Mouse (Mus musculus) CH12.LX (cell line): ENCODE measurements around the gene Ppm1l. TPM values are rescaled to one million over a fixed set of nuclear protein-coding genes. Genes with fewer than 3 reads are reported as not detected.

Experiments used
- DNase-seq: peaks from one replicate; pipeline ENCODE4 v3.0.0-alpha.2; 2013; ENCODE audit errors: extremely low read depth
- H3K27ac ChIP-seq: 2 replicates; pipeline ENCODE4 v1.5.1; 2012; ENCODE audit warnings: low read depth, mild to moderate bottlenecking, control low read depth, moderate library complexity; ENCODE audit not compliant: insufficient read depth
- H3K27me3 ChIP-seq: replicated peaks from 2 replicates; pipeline ENCODE3; 2012; ENCODE audit warnings: inconsistent platforms
- H3K36me3 ChIP-seq, 2 experiments: replicated peaks in 1 of 2; 2 replicates each; pipeline versions ENCODE3 to v1.6.1; 2012; ENCODE audit warnings: inconsistent platforms in 1 of 2, low read length in 1 of 2, mild to moderate bottlenecking in 1 of 2, mixed read lengths in 1 of 2, moderate library complexity in 1 of 2; ENCODE audit not compliant: control insufficient read depth in 1 of 2, insufficient read depth in 1 of 2
- H3K4me1 ChIP-seq, 2 experiments: 2 replicates each; pipeline ENCODE4 v1.6.1; 2012; ENCODE audit warnings: inconsistent platforms in 1 of 2, moderate library complexity in 1 of 2; ENCODE audit not compliant: insufficient read depth in 2 of 2, control insufficient read depth in 1 of 2
- H3K4me2 ChIP-seq: 2 replicates; pipeline ENCODE4 v1.6.1; 2012; ENCODE audit warnings: low read depth, mild to moderate bottlenecking, control low read depth; ENCODE audit not compliant: poor library complexity, insufficient read depth, severe bottlenecking
- H3K4me3 ChIP-seq, 3 experiments: fragments of 150-350 bp in 1 of 3; sonication (generic) in 1 of 3; replicated peaks in 1 of 3; 2 replicates each; pipeline versions ENCODE3 to v1.5.1; 2011 to 2012; ENCODE audit warnings: low read depth in 2 of 3, low read length in 2 of 3, mild to moderate bottlenecking in 2 of 3, moderate library complexity in 2 of 3, control low read depth in 1 of 3, improper control_type of control experiment in 1 of 3, inconsistent platforms in 1 of 3, mixed read lengths in 1 of 3; ENCODE audit not compliant: poor library complexity in 1 of 3
- H3K79me2 ChIP-seq: replicated peaks from 2 replicates; pipeline ENCODE4 v1.6.1; 2012; ENCODE audit warnings: mild to moderate bottlenecking, moderate library complexity; ENCODE audit not compliant: control insufficient read depth, poor library complexity, insufficient read depth, severe bottlenecking; ENCODE audit errors: extremely low read depth
- H3K9ac ChIP-seq: 2 replicates; pipeline ENCODE4 v1.6.1; 2012; ENCODE audit warnings: low read depth, mild to moderate bottlenecking, control low read depth, moderate library complexity; ENCODE audit not compliant: insufficient read depth
- H3K9me3 ChIP-seq: replicated peaks from 2 replicates; pipeline ENCODE3; 2012; ENCODE audit warnings: low read length, inconsistent platforms, mixed read lengths
- BHLHE40 ChIP-seq: IDR thresholded peaks from 2 replicates; pipeline ENCODE4 v1.6.1; 2011; ENCODE audit warnings: mild to moderate bottlenecking, low read depth, low read length, improper control_type of control experiment
- ELF1 ChIP-seq: IDR thresholded peaks from 2 replicates; pipeline ENCODE4 v1.6.1; 2014; ENCODE audit warnings: low read depth, mild to moderate bottlenecking, inconsistent platforms, low read length, improper control_type of control experiment
- EP300 ChIP-seq: IDR thresholded peaks from 2 replicates; pipeline ENCODE4 v1.6.1; 2011; ENCODE audit warnings: low read length, improper control_type of control experiment
- ETS1 ChIP-seq: conservative IDR thresholded peaks from 2 replicates; pipeline ENCODE4 v1.6.1; 2012; ENCODE audit warnings: low read depth, mild to moderate bottlenecking, inconsistent platforms, low read length, improper control_type of control experiment, moderate library complexity
- GABPA ChIP-seq: IDR thresholded peaks from 2 replicates; pipeline ENCODE4 v1.6.1; 2012; ENCODE audit warnings: low read depth, low read length, improper control_type of control experiment, inconsistent platforms; ENCODE audit not compliant: insufficient replicate concordance
- HCFC1 ChIP-seq: IDR thresholded peaks from 2 replicates; pipeline ENCODE4 v1.6.1; 2012; ENCODE audit warnings: low read depth, mild to moderate bottlenecking, inconsistent platforms, low read length, improper control_type of control experiment
- IRF4 ChIP-seq: IDR thresholded peaks from 2 replicates; pipeline ENCODE4 v1.6.1; 2014; ENCODE audit warnings: low read depth, mild to moderate bottlenecking, inconsistent platforms, low read length, improper control_type of control experiment
- MAFK ChIP-seq: IDR thresholded peaks from 2 replicates; pipeline ENCODE4 v1.6.1; 2011; ENCODE audit warnings: low read length, improper control_type of control experiment; ENCODE audit not compliant: insufficient replicate concordance
- MEF2A ChIP-seq: IDR thresholded peaks from 2 replicates; pipeline ENCODE4 v1.6.1; 2014; ENCODE audit warnings: low read depth, mild to moderate bottlenecking, inconsistent platforms, low read length, improper control_type of control experiment, borderline replicate concordance
- MXI1 ChIP-seq: IDR thresholded peaks from 2 replicates; pipeline ENCODE4 v1.6.1; 2011; ENCODE audit warnings: mild to moderate bottlenecking, low read depth, low read length, improper control_type of control experiment
- NELFE ChIP-seq: IDR thresholded peaks from 2 replicates; pipeline ENCODE4 v1.6.1; 2011; ENCODE audit warnings: low read depth, low read length, improper control_type of control experiment
- NRF1 ChIP-seq: IDR thresholded peaks from 2 replicates; pipeline ENCODE4 v1.6.1; 2014; ENCODE audit warnings: low read depth, mild to moderate bottlenecking, inconsistent platforms, low read length, improper control_type of control experiment, moderate library complexity
- POLR2A ChIP-seq: IDR thresholded peaks from 2 replicates; pipeline ENCODE4 v1.6.1; 2011; ENCODE audit warnings: low read depth, mild to moderate bottlenecking, improper control_type of control experiment, low read length
- RAD21 ChIP-seq: IDR thresholded peaks from 2 replicates; pipeline ENCODE4 v1.6.1; 2011; ENCODE audit warnings: low read depth, mild to moderate bottlenecking, low read length, improper control_type of control experiment, moderate library complexity
- SIN3A ChIP-seq: IDR thresholded peaks from 2 replicates; pipeline ENCODE4 v1.6.1; 2012; ENCODE audit warnings: low read length, improper control_type of control experiment, inconsistent platforms
- TCF12 ChIP-seq: IDR thresholded peaks from 2 replicates; pipeline ENCODE4 v1.6.1; 2014; ENCODE audit warnings: low read depth, mild to moderate bottlenecking, inconsistent platforms, low read length, improper control_type of control experiment
- ZC3H11A ChIP-seq: IDR thresholded peaks from 2 replicates; pipeline ENCODE4 v1.6.1; 2012; ENCODE audit warnings: low read depth, mild to moderate bottlenecking, inconsistent platforms, low read length, improper control_type of control experiment
- ZKSCAN1 ChIP-seq: IDR thresholded peaks from 2 replicates; pipeline ENCODE4 v1.6.1; 2012; ENCODE audit warnings: low read depth, inconsistent platforms, low read length, improper control_type of control experiment, borderline replicate concordance
- dilution Hi-C: fragments of 300-500 bp; cut with MboI; formaldehyde crosslinking; loops from 2 replicates; pipeline ENCODE4 v1.14.3; 2020; ENCODE audit warnings: low sequenced_read_pairs; ENCODE audit not compliant: extremely low pct_unique_long_range_greater_than_20kb, extremely low pct_ligation_motif_present
- in situ Hi-C: fragments of 300-500 bp; cut with MboI; formaldehyde crosslinking; loops from 3 replicates; pipeline ENCODE4 v1.14.3; 2019; ENCODE audit warnings: low sequenced_read_pairs, low pct_ligation_motif_present, low pct_unique_long_range_greater_than_20kb, mixed read lengths
- polyA plus RNA-seq: library from polyadenylated mRNA; unstranded; fragments of >175 nt; gene quantifications from 2 replicates; pipeline ENCODE4 v1.2.1, GENCODE M21; 2012; ENCODE audit warnings: low read depth; ENCODE audit not compliant: insufficient read length
- total RNA-seq, 2 experiments: library from RNA; depleted of rRNA; stranded (reverse); fragments of 300-350 nt in 1 of 2; fragments of >200 nt in 1 of 2; gene quantifications; 2 replicates each; pipeline ENCODE4 v1.2.3; 2012 to 2014

Gene Ppm1l
- total and polyA plus RNA-seq, 3 experiments: 0.68 to 2.4 (median 1.7) TPM

- Histone ChIP-seq H3K27me3 (no peaks in the 10 kb centered on the region), H3K9ac (no peak overlapping the region), H3K4me1 (peaks cover 0 to 4% of the 10 kb centered on the region in 2 experiments; a peak in 2 of 4 replicates), H3K4me3 (no peak overlapping the region), H3K9me3 (no peaks in the 10 kb centered on the region), H3K36me3 (no peaks in the 10 kb centered on the region), H3K27ac (no peak overlapping the region), H3K79me2 (no peaks in the 10 kb centered on the region), H3K4me2 (no peak overlapping the region)
- dilution Hi-C loops: no loop called here
- in situ Hi-C loops: no loop called here
- no peak for DNase-seq
- TF ChIP-seq SIN3A (no peak), NELFE (no peak), IRF4 (no peak), BHLHE40 (no peak), MAFK (no peak), RAD21 (no peak), NRF1 (no peak), TCF12 (no peak), GABPA (no peak), ZC3H11A (no peak), EP300 (no peak), ZKSCAN1 (no peak), MEF2A (no peak), ELF1 (no peak), ETS1 (no peak), HCFC1 (no peak)
- TF ChIP-seq, all 38 proteins: peak for 0
Observed at GRCm38 (mm10) chr3:69352194-69352593, 35.5 kb downstream of the Ppm1l start.

GRCm38 (mm10) chr3:69354681-69355080, 38.0 kb downstream of the Ppm1l start:
- H3K27ac ChIP-seq: no peak overlapping the region
- no peaks in the 10 kb centered on the region for H3K79me2 ChIP-seq
- H3K4me1 ChIP-seq: no peaks in the 10 kb centered on the region
- dilution Hi-C loops (no loop called here), in situ Hi-C loops (no loop called here)
- no peak overlapping the region for H3K4me2 ChIP-seq
- TF ChIP-seq POLR2A (no peak), MXI1 (no peak), RAD21 (no peak), NRF1 (no peak), MEF2A (no peak), ZC3H11A (no peak)
- no peak for DNase-seq
- H3K9me3 ChIP-seq: no peaks in the 10 kb centered on the region
- H3K27me3 ChIP-seq: no peaks in the 10 kb centered on the region
- H3K36me3 ChIP-seq: no peaks in the 10 kb centered on the region
- no peak overlapping the region for H3K4me3 ChIP-seq
- H3K9ac ChIP-seq: no peak overlapping the region
